ENCODE assay signal across 26 mouse cellular contexts in the genomic region with DNA sequence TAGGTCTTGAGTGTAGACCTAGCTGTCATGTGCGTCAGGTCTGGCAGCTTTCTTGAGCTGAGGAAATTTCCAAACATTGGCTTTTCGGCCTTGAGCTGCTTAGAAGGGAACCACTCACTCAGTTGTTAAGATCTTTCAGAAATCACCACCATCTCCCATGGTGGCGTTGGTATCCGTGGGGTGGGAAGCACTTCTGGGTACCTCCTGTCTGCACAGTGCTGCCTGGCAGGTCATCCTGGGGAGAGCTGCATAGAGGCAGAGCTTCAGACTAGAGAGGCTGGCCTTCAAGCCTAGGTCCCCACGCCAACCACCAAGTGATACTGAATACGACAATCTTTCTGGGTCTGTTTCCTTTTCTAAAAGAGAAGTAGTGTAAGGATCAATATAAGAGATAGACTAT. TPM values are rescaled to one million over a fixed set of nuclear protein-coding genes. Genes with fewer than 3 reads are reported as not detected.
DNase-seq lines count a peak whose midpoint lies in the region; ATAC-seq and TF ChIP-seq lines count a peak whose summit lies in the region.
"Had no signal": no experiment of that assay in that cellular context is flagged by ENCODE, and none has a peak within 500 bp of the region (broad histone marks: within the 10 kb centered on the region; RNA-seq: fewer than 3 reads in every experiment).

No protein-coding gene starts in this region.

- H3K9ac ChIP-seq in heart, adult 2 months (ENCODE audit: low read depth, low read length): no peak overlapping the region
- no peak overlapping the region for H3K9ac ChIP-seq in midbrain, postnatal 0 days (replicated peaks; ENCODE audit: low read length, poor library complexity, severe bottlenecking)
- H3K9ac ChIP-seq: embryonic facial prominence, embryonic 12.5 days; embryonic facial prominence, embryonic 15.5 days; forebrain, postnatal 0 days; heart, embryonic 13.5 days; hindbrain, embryonic 15.5 days; intestine, embryonic 15.5 days had no signal

- no peak overlapping the region for H3K4me2 ChIP-seq in midbrain, postnatal 0 days (ENCODE audit: low read depth, low read length, poor library complexity, severe bottlenecking)
- H3K4me2 ChIP-seq: embryonic facial prominence, embryonic 12.5 days; embryonic facial prominence, embryonic 15.5 days; heart, embryonic 13.5 days; hindbrain, embryonic 15.5 days; intestine, embryonic 15.5 days had no signal

- H3K4me1 ChIP-seq in heart, adult 2 months (ENCODE audit: control insufficient read depth, insufficient read depth, low read length): peaks cover 14% of the 10 kb centered on the region
- H3K4me1 ChIP-seq in midbrain, embryonic 10.5 days: peaks cover 12% of the 10 kb centered on the region
- H3K4me1 ChIP-seq in midbrain, postnatal 0 days (ENCODE audit: insufficient read depth, low read length): no peaks in the 10 kb centered on the region
- no peaks in the 10 kb centered on the region for H3K4me1 ChIP-seq in cortical plate, adult 2 months (ENCODE audit: control insufficient read depth, insufficient read depth, low read length)
- H3K4me1 ChIP-seq: heart, embryonic 13.5 days; intestine, embryonic 15.5 days had no signal

- peaks cover 10% of the 10 kb centered on the region for H3K9me3 ChIP-seq in midbrain, embryonic 10.5 days (replicated peaks)
- peaks cover 6% of the 10 kb centered on the region for H3K9me3 ChIP-seq in midbrain, postnatal 0 days (ENCODE audit: low read length)
- H3K9me3 ChIP-seq: embryonic facial prominence, embryonic 12.5 days; embryonic facial prominence, embryonic 15.5 days; hindbrain, embryonic 15.5 days; intestine, embryonic 15.5 days had no signal

- no peak for ATAC-seq in midbrain, postnatal 0 days (ENCODE audit: low FRiP score)
- ATAC-seq: CD4-positive, CD25-positive, alpha-beta regulatory T cell, adult 4 months; forebrain, embryonic 14.5 days; forebrain, postnatal 0 days; intestine, embryonic 15.5 days had no signal

- no peak for TF ChIP-seq CTCF in heart, adult 2 months (IDR thresholded peaks at IDR 0.05)
- TF ChIP-seq CTCF in layer of hippocampus, adult 2 months (conservative IDR thresholded peaks at IDR 0.05): no peak
- no peak for TF ChIP-seq CTCF in midbrain, postnatal 0 days (IDR thresholded peaks at IDR 0.05)
- no peak for TF ChIP-seq CTCF in cortical plate, adult 2 months (IDR thresholded peaks at IDR 0.05; ENCODE audit: extremely low read depth, insufficient read depth, low read length)

- 0 out of 2 replicates have a peak, but pooled peaks have one; percentile 11 for TF ChIP-seq EP300 in heart, adult 2 months (IDR thresholded peaks at IDR 0.05; ENCODE audit: insufficient read depth, low read depth, low read length)

- no peaks in the 10 kb centered on the region for H3K79me2 ChIP-seq in heart, adult 2 months (replicated peaks; ENCODE audit: control insufficient read depth, insufficient read depth, low read length)

- H3K27ac ChIP-seq in heart, adult 2 months: peak overlapping the region; percentile 65
- H3K27ac ChIP-seq in layer of hippocampus, adult 2 months: peak overlapping the region; percentile 46; the same call in 1 of the 2 replicates
- H3K27ac ChIP-seq in midbrain, embryonic 10.5 days (replicated peaks): 0 out of 2 replicates have a peak overlapping the region, but pooled peaks have one; percentile 67
- no peak overlapping the region for H3K27ac ChIP-seq in midbrain, postnatal 0 days (ENCODE audit: low read depth, low read length)
- peak overlapping the region; percentile 52; the same call in 1 of the 2 replicates for H3K27ac ChIP-seq in cortical plate, adult 2 months (ENCODE audit: insufficient read depth, low read length)
- H3K27ac ChIP-seq: embryonic facial prominence, embryonic 12.5 days; embryonic facial prominence, embryonic 15.5 days; heart, embryonic 10.5 days; heart, embryonic 13.5 days; hindbrain, embryonic 15.5 days; intestine, embryonic 15.5 days had no signal

- TF ChIP-seq POLR2A in heart, adult 2 months (IDR thresholded peaks at IDR 0.05; ENCODE audit: insufficient read depth, low read depth, low read length): no peak
- no peak for TF ChIP-seq POLR2A in cortical plate, adult 2 months (IDR thresholded peaks at IDR 0.05; ENCODE audit: extremely low read depth, insufficient read depth, low read length)

- H3K36me3 ChIP-seq in heart, adult 2 months (ENCODE audit: control insufficient read depth, insufficient read depth, low read length): no peaks in the 10 kb centered on the region
- H3K36me3 ChIP-seq in midbrain, embryonic 10.5 days: no peaks in the 10 kb centered on the region
- H3K36me3 ChIP-seq in midbrain, postnatal 0 days (ENCODE audit: insufficient read depth, low read length): no peaks in the 10 kb centered on the region; the same call in 1 of the 2 replicates
- H3K36me3 ChIP-seq: embryonic facial prominence, embryonic 12.5 days; embryonic facial prominence, embryonic 15.5 days; hindbrain, embryonic 15.5 days; intestine, embryonic 15.5 days had no signal

- DNase-seq in heart, adult 2 months: no peak
- no peak for DNase-seq in heart, postnatal 4 days
- no peak for DNase-seq in layer of hippocampus, adult 2 months (ENCODE audit: low spot score in 2 of 2)
- no peak for DNase-seq in layer of hippocampus, adult 18-20 months (ENCODE audit: low spot score in 2 of 2)
- DNase-seq in midbrain, embryonic 10.5 days (ENCODE audit: low spot score): no peak
- no peak for DNase-seq in midbrain, postnatal 0 days (ENCODE audit: low spot score)
- no peak for DNase-seq in adrenal gland, postnatal 36 days
- DNase-seq: adrenal gland, adult 2 months; adrenal gland, postnatal 14 days; cerebellum, adult 18-20 months; cerebellum, adult 9-10 months; cerebellum, postnatal 14 days; forebrain, postnatal 0 days; gastrocnemius, postnatal 10 days had no signal

- no peak overlapping the region for H3K4me3 ChIP-seq in heart, adult 2 months
- no peak overlapping the region for H3K4me3 ChIP-seq in layer of hippocampus, adult 2 months
- H3K4me3 ChIP-seq in midbrain, embryonic 10.5 days: no peak overlapping the region
- no peak overlapping the region for H3K4me3 ChIP-seq in midbrain, postnatal 0 days (ENCODE audit: low read depth, low read length)
- no peak overlapping the region for H3K4me3 ChIP-seq in cortical plate, adult 2 months (ENCODE audit: insufficient read depth, low read length)
- H3K4me3 ChIP-seq: embryonic facial prominence, embryonic 12.5 days; embryonic facial prominence, embryonic 15.5 days; heart, embryonic 10.5 days; heart, embryonic 13.5 days; hindbrain, embryonic 15.5 days; intestine, embryonic 15.5 days had no signal

- intact Hi-C loops in heart, adult 2 months (cut with DNase I): no loop called here

- H3K27me3 ChIP-seq in heart, adult 2 months (ENCODE audit: control insufficient read depth, insufficient read depth, low read length): no peaks in the 10 kb centered on the region
- no peaks in the 10 kb centered on the region for H3K27me3 ChIP-seq in midbrain, embryonic 10.5 days (ENCODE audit: low read depth, poor library complexity, severe bottlenecking)
- H3K27me3 ChIP-seq in midbrain, postnatal 0 days (ENCODE audit: insufficient read depth, low read length): no peaks in the 10 kb centered on the region
- H3K27me3 ChIP-seq: embryonic facial prominence, embryonic 12.5 days; embryonic facial prominence, embryonic 15.5 days; heart, embryonic 13.5 days; hindbrain, embryonic 15.5 days; intestine, embryonic 15.5 days had no signal

- WGBS in heart, adult 2 months: 95% methylated on average over 6 of the region's 6 CpGs
- 92% methylated on average over 6 of the region's 6 CpGs for WGBS in midbrain, embryonic 10.5 days
- 95% methylated on average over 6 of the region's 6 CpGs for WGBS in midbrain, postnatal 0 days

RNA-seq across cellular contexts. Expression of a gene that starts 21.4 kb away (rescaled TPM):
- 1 to 10 TPM; 3.6 TPM for total RNA-seq in heart, adult 2 months (2021)
- 1.8 and 2.9 TPM in 2 replicates for polyA plus RNA-seq in heart, adult 2 months (2012; rRNA removed)
- 10 to 100 TPM; 10.1 to 11.9 TPM for total RNA-seq in heart, postnatal 4 days (2021)
- total RNA-seq in layer of hippocampus, adult 2 months (2021): 10 to 100 TPM; 11.4 to 12.0 TPM
- total RNA-seq in layer of hippocampus, adult 18-20 months (2021): 10 to 100 TPM in 1 of 2 experiments, 1 to 10 TPM in 1; 9.0 to 11.6 TPM
- polyA plus RNA-seq in midbrain, embryonic 10.5 days (2016; fragmentation: Nextera tagmentation; extraction: Ambion mirVana): 3.6 and 4.5 TPM in 2 replicates
- 13.2 and 15.3 TPM in 2 replicates for total RNA-seq in midbrain, postnatal 0 days (2014; rRNA removed)
- 8.1 and 10.8 TPM in 2 replicates for polyA plus RNA-seq in midbrain, postnatal 0 days (2015; fragmentation: Nextera tagmentation; extraction: Ambion mirVana)
- polyA plus RNA-seq in cortical plate, adult 2 months (2012; rRNA removed): 5.8 and 7.0 TPM in 2 replicates
- 10 to 100 TPM; 12.2 to 27.4 TPM for total RNA-seq in adrenal gland, postnatal 36 days (2021)
- total RNA-seq: granulocyte monocyte progenitor cell, adult 5-6 weeks; hematopoietic stem cell, adult 5-6 weeks; MEL had no signal
- polyA plus RNA-seq: CD4-positive, CD25-positive, alpha-beta regulatory T cell, adult 4 months had no signal
